Mouse (Mus musculus): ENCODE results near the gene Plekho2. TPM values are rescaled to one million over a fixed set of nuclear protein-coding genes. Genes with fewer than 3 reads are reported as not detected.

Gene Plekho2
- polyA plus RNA-seq, 1 experiment from 2014 or later: 21.4 TPM

DNA sequence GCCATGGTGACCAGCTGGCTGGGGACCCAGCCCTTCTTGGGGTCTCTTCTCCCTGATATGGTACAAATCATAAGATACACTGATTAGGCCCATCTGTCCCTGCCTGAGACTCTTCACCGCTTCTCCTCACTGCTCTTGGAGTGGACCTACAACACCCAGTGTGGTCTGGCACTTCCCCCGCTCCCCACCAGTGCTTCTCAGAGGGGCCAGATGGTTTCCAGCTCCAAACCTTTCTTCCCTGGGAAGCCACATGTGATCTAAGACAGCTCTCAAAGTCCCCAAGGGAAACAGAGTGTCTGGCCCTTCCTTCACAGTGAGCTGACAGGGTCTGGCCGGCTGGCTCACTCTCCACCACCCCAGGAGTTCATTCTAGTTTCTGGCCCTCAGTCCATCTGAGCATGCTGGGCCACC is 65.0 kb downstream of the Plekho2 start:
- H3K4me3 ChIP-seq (replicated peaks; ENCODE audit: low read length): no peak overlapping the region

DNA sequence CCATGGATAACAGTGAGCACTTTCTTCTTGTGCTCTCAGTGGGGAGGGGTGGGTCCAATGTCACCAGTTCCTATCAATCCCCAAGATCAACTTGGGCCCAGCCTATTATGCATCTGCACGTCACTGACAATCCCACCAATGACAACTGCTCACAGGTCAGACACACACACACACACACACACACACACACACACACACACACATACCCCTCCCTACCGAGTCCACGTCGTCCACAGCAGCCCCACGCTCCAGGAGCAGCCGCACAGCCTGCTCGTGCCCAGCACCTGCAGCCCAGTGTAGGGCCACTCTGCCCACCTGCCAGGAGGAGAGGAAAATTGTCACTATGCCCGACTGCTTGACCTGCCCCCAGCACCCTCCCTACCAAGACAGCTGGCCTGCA is 65.4 kb downstream of the Plekho2 start:
- ATAC-seq (ENCODE audit: insufficient read depth, low FRiP score): no peak
- Histone ChIP-seq H3K9me3 (replicated peaks; ENCODE audit: control insufficient read depth, low read length) (no peaks in the 10 kb centered on the region), H3K9ac (ENCODE audit: low read length) (no peak overlapping the region), H3K36me3 (ENCODE audit: control insufficient read depth, insufficient read depth, low read length) (no peaks in the 10 kb centered on the region), H3K4me2 (ENCODE audit: low read depth, low read length) (no peak overlapping the region), H3K27me3 (ENCODE audit: control insufficient read depth, insufficient read depth, low read length) (no peaks in the 10 kb centered on the region), H3K27ac (ENCODE audit: low read length) (no peak overlapping the region), H3K4me3 (replicated peaks; ENCODE audit: low read length) (no peak overlapping the region), H3K4me1 (ENCODE audit: control insufficient read depth, insufficient read depth, low read length) (no peaks in the 10 kb centered on the region)
- WGBS: 74% methylated on average over 8 of the region's 8 CpGs

More for the DNA sequence above, 65.0 kb downstream of the Plekho2 start:
- no peak for ATAC-seq (ENCODE audit: insufficient read depth, low FRiP score)
- no peaks in the 10 kb centered on the region for H3K9me3 ChIP-seq (replicated peaks; ENCODE audit: control insufficient read depth, low read length)
- no peak overlapping the region for H3K4me2 ChIP-seq (ENCODE audit: low read depth, low read length)
- no peaks in the 10 kb centered on the region for H3K27me3 ChIP-seq (ENCODE audit: control insufficient read depth, insufficient read depth, low read length)
- H3K27ac ChIP-seq (ENCODE audit: low read length): no peak overlapping the region
- 59% methylated on average over 3 of the region's 3 CpGs for WGBS
- H3K9ac ChIP-seq (ENCODE audit: low read length): no peak overlapping the region
- peaks cover under 1% of the 10 kb centered on the region; the same call in 1 of the 2 replicates for H3K4me1 ChIP-seq (ENCODE audit: control insufficient read depth, insufficient read depth, low read length)
- no peaks in the 10 kb centered on the region for H3K36me3 ChIP-seq (ENCODE audit: control insufficient read depth, insufficient read depth, low read length)

DNA sequence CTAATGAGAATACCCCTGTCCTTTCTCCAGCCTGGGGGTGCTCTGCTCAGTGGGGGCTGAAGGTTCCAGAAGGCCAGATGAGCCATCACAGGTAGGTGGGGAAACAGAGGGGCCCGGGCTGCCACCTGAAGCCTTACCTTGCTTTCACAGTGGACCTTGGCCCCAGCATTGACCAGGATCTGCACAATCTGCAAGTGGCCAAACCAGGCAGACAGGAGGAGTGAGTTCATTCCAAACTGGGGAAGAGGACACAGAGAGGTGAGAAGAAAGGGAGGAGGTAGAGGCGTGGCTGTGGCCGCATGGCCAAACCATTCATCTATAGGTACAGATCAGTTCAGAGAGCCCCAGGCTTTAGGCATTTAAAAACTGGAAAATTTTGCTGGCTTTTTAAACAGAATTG is 67.3 kb downstream of the Plekho2 start:
- 50% methylated on average over 3 of the region's 3 CpGs for WGBS
- Histone ChIP-seq H3K9me3 (replicated peaks; ENCODE audit: control insufficient read depth, low read length) (no peaks in the 10 kb centered on the region), H3K4me1 (ENCODE audit: control insufficient read depth, insufficient read depth, low read length) (no peaks in the 10 kb centered on the region), H3K27ac (ENCODE audit: low read length) (no peak overlapping the region), H3K9ac (ENCODE audit: low read length) (no peak overlapping the region), H3K27me3 (ENCODE audit: control insufficient read depth, insufficient read depth, low read length) (no peaks in the 10 kb centered on the region), H3K4me2 (ENCODE audit: low read depth, low read length) (no peak overlapping the region), H3K4me3 (replicated peaks; ENCODE audit: low read length) (no peak overlapping the region), H3K36me3 (ENCODE audit: control insufficient read depth, insufficient read depth, low read length) (no peaks in the 10 kb centered on the region)
- peak; percentile 43 for ATAC-seq (ENCODE audit: insufficient read depth, low FRiP score)

DNA sequence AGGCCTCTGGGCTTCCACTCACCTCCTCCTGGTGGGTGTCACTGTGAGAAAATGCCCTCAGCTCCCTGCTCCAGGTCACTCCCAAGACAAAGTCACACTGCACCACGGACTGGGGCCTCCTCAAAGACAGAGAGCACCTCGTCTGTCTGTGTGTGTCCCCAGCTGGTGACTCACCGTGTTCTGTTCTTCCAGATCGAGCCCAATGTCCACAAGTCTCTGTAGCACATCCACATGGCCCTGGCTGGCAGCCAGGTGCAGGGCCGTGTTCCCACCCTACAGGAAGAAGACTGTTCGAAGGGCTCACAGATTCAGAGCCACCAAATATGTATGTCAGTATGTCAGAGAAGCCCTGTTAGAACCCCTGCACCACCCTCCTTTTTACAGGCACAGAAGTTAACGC is 71.4 kb downstream of the Plekho2 start:
- Histone ChIP-seq H3K4me1 (ENCODE audit: control insufficient read depth, insufficient read depth, low read length) (no peaks in the 10 kb centered on the region), H3K27me3 (ENCODE audit: control insufficient read depth, insufficient read depth, low read length) (no peaks in the 10 kb centered on the region), H3K9ac (ENCODE audit: low read length) (no peak overlapping the region), H3K4me2 (ENCODE audit: low read depth, low read length) (no peak overlapping the region), H3K9me3 (replicated peaks; ENCODE audit: control insufficient read depth, low read length) (no peaks in the 10 kb centered on the region), H3K4me3 (replicated peaks; ENCODE audit: low read length) (no peak overlapping the region), H3K36me3 (ENCODE audit: control insufficient read depth, insufficient read depth, low read length) (no peaks in the 10 kb centered on the region), H3K27ac (ENCODE audit: low read length) (peak overlapping the region; percentile 10; the same call in 1 of the 2 replicates)
- no peak for ATAC-seq (ENCODE audit: insufficient read depth, low FRiP score)
- WGBS: 32% methylated on average over 7 of the region's 7 CpGs

DNA sequence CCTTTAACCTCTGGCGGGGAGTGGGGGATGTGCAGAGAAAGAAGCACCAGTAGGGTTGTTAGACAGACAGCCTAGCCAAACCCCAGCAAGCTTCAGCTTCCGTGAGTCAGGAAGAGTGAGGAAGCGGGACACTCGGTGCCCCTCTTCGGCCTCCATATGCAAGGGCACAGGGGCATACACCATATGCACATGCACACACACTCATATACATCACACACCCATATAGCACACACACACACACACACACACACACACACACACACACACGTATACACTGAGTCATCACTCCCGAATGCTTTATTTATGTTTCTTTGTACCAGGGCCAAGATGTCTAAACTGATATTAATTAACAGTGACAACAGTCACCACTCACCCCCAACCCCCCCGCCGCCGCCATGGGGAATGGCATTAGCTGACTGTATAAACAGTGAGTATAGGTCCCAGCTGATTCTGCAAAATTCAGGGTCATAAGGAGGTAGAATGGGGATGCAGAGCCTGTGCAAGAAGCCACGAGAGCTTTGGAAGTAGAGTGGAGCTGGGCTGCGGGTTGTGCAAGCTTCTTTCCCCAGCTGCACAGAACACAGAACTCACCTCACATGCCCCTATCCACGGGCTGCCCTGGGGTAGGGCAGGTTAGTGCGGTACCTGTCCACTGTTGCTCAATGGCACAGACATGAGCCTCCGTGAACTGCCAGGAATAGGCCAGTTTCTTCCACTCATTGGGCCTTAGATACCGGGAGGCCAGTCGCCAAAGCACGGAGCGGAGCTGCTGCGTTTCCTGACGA is 76.9 kb downstream of the Plekho2 start:
- Histone ChIP-seq H3K36me3 (ENCODE audit: control insufficient read depth, insufficient read depth, low read length) (no peaks in the 10 kb centered on the region), H3K27ac (ENCODE audit: low read length) (peak overlapping the region; percentile 15; the same call in 1 of the 2 replicates), H3K4me3 (replicated peaks; ENCODE audit: low read length) (no peak overlapping the region), H3K9ac (ENCODE audit: low read length) (no peak overlapping the region), H3K27me3 (ENCODE audit: control insufficient read depth, insufficient read depth, low read length) (no peaks in the 10 kb centered on the region), H3K9me3 (replicated peaks; ENCODE audit: control insufficient read depth, low read length) (no peaks in the 10 kb centered on the region), H3K4me1 (ENCODE audit: control insufficient read depth, insufficient read depth, low read length) (no peaks in the 10 kb centered on the region), H3K4me2 (ENCODE audit: low read depth, low read length) (no peak overlapping the region)
- ATAC-seq (ENCODE audit: insufficient read depth, low FRiP score): peak; percentile 17; the same call in 1 of the 2 replicates
- WGBS: 61% methylated on average over 21 of the region's 21 CpGs

Other genes with a start within 250 kb of the Plekho2 start
- gene Pdcd7, start 233.9 kb downstream of the Plekho2 start, polyA plus RNA-seq (2015; fragmentation: Nextera tagmentation; extraction: Ambion mirVana): 3.4 and 3.6 TPM in 2 replicates
- gene Ubap1l, start 219.0 kb downstream of the Plekho2 start, polyA plus RNA-seq (2015; fragmentation: Nextera tagmentation; extraction: Ambion mirVana): 0.40 TPM in 1 of 2 replicates, not detected in the other
- gene Kbtbd13, start 188.4 kb downstream of the Plekho2 start, polyA plus RNA-seq (2015; fragmentation: Nextera tagmentation; extraction: Ambion mirVana): 0.97 and 1.3 TPM in 2 replicates
- 7.6 TPM in 2 replicates for gene Rasl12, start 181.5 kb downstream of the Plekho2 start, polyA plus RNA-seq (2015; fragmentation: Nextera tagmentation; extraction: Ambion mirVana)
- gene Slc51b, start 157.1 kb downstream of the Plekho2 start, polyA plus RNA-seq (2015; fragmentation: Nextera tagmentation; extraction: Ambion mirVana): 0.69 and 1.7 TPM in 2 replicates
- gene Mtfmt, start 144.3 kb downstream of the Plekho2 start, polyA plus RNA-seq (2015; fragmentation: Nextera tagmentation; extraction: Ambion mirVana): 18.8 and 21.9 TPM in 2 replicates
- gene Spg21, start 119.1 kb downstream of the Plekho2 start, polyA plus RNA-seq (2015; fragmentation: Nextera tagmentation; extraction: Ambion mirVana): 82.4 and 95.8 TPM in 2 replicates
- gene Ankdd1a, start 59.8 kb downstream of the Plekho2 start, polyA plus RNA-seq (2015; fragmentation: Nextera tagmentation; extraction: Ambion mirVana): 0.19 and 0.65 TPM in 2 replicates
- gene Pif1, start 7.1 kb upstream of the Plekho2 start, polyA plus RNA-seq (2015; fragmentation: Nextera tagmentation; extraction: Ambion mirVana): 12.2 and 12.7 TPM in 2 replicates
- 20.4 and 22.9 TPM in 2 replicates for gene Rbpms2, start 49.6 kb upstream of the Plekho2 start, polyA plus RNA-seq (2015; fragmentation: Nextera tagmentation; extraction: Ambion mirVana)
- gene Oaz2, start 88.0 kb upstream of the Plekho2 start, polyA plus RNA-seq (2015; fragmentation: Nextera tagmentation; extraction: Ambion mirVana): 200 and 218 TPM in 2 replicates
- 3.8 and 5.0 TPM in 2 replicates for gene Zfp609, start 247.5 kb upstream of the Plekho2 start, polyA plus RNA-seq (2015; fragmentation: Nextera tagmentation; extraction: Ambion mirVana)